Mouse (Mus musculus) thymus, postnatal 36 days (tissue): ENCODE measurements around the gene Emsy.

Experiments
- DNase-seq, 2 experiments: peaks; one replicate each; pipeline ENCODE4 v3.0.0; 2022; ENCODE audit warnings: mixed read lengths in 2 of 2

The Emsy gene

GRCm38 (mm10) chr7:98667956-98668746 is 11.6 kb upstream of the Emsy start:
- no peak for DNase-seq

GRCm38 (mm10) chr7:98665726-98666125 is 9.1 kb upstream of the Emsy start:
- no peak for DNase-seq

GRCm38 (mm10) chr7:98665166-98665565 is 8.6 kb upstream of the Emsy start:
- no peak for DNase-seq

DNA sequence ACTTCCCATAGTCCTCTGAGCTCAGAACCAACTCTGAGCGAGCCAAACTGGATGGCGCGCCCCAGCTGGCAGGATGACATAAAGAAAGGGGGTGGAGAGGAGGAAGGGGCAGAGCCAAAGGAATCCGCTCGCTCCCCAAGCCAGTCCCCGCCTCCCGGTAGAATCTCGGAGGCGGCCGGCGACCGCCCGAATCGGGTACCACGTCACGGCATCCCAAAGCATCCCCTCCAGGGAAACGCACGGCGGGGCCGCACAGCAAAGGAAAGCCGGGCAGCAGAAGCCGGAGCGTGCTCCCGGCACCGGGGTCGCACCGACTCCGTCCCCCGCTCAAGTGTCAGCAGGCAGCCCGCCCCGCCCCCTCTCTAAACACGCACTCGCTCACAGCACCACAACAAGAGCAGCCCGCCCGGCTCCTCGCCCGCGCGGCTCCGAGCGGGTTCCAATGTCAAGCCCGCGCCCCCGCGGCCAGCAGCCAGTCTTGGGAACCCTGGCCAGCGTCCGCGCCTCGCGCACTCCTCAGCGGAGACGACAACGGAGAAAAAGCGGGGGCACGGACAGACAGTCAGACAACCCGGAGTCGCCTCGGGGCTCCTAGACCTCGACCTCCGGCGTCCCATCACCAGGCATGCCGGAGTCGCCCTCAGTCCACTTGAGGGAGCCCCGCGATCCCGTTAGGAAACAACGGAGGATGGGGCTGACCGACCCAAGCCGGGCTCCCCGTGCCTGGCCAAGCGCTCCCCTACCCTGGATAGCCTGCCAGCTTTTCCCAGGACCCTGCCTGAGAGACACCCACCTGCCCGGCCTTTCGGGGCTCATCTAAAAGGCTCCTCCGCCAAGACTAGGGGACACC is 677 bp downstream of the Emsy start:
- peak; percentile 73 to 78 for DNase-seq

- no peak for DNase-seq
These were observed 4.9 kb downstream of the Emsy start for GRCm38 (mm10) chr7:98651651-98652050.

DNA sequence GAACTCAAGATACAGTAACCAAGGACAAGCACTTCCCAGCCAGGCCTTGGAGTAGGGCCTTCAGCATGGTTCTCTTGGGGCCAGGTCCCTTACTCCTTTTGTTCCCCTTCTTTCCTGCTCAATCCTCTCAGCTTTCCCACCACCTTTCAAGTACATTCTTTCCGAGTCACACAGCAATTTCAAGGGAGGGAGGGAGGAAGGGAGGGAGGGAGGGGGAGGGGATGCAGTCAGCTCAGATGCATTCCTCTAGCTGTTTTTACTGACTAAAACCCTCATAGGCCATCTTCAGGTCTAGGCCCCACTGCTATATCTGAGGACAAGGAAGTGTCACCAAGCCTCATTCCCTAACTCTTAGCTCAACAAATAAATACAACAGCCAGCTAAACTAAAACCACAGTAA is 12.3 kb downstream of the Emsy start:
- no peak for DNase-seq

- no peak for DNase-seq
These were observed 20.0 kb downstream of the Emsy start for GRCm38 (mm10) chr7:98636607-98637006.

DNA sequence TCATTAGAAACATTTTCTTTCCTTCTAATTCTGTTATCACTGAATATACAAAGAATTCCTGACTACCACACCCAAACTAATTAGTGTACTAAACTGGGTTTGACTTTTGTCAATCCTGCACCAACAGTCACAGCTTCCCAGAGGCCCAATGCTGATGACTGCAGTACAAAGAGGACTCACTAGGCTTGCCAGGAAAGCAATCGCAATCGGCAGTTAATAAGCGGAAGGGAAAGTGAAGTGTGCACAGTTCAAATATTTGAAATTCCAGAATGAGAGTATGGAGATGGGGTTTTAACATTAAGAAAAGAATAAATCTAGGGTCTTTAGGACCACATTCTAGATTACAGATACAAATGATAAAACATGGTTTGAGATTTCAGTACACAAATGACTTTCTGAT is 23.6 kb downstream of the Emsy start:
- no peak for DNase-seq

GRCm38 (mm10) chr7:98629947-98630346 is 26.6 kb downstream of the Emsy start:
- no peak for DNase-seq

- no peak for DNase-seq
These were observed 38.8 kb downstream of the Emsy start for GRCm38 (mm10) chr7:98617739-98618138.

DNA sequence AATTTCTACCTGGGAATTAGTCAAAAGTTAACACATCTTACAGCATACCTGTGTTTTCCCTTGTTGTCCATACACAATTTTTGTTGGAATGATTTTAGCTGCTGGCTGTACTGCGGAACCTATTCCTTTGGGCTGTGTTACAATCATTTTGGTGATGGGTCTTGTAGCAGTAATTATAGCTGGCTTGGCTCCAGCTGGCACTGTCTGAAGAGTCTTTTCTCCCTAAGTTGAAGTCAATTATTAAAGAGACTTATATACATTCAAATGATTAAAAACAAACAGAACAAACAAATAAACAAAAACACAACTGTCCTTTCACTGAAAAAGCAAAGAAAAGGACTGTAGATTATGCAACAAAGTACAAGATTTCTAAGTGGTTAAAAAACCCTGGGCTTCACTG is 43.6 kb downstream of the Emsy start:
- no peak for DNase-seq

GRCm38 (mm10) chr7:98608520-98608919 is 48.1 kb downstream of the Emsy start:
- no peak for DNase-seq

- DNase-seq: no peak
These were observed 49.4 kb downstream of the Emsy start for GRCm38 (mm10) chr7:98607158-98607557.

DNA sequence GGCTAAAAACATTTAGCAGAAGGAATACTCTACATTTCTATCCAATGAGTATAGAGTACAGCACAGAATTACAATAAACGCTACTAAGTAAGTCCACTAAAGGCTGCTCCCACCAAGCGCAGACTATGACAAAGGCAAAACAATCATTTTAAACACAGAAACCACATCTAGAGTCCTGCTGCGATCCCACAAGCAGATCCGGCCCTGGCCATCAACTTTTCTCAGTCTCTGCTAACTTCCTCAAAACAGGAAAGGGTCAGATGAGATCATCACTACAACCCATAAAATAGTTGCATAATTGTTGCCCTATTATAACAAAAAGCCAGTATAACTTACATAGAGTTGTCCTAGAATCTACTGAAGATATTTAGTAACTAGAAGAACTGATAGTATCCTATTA is 54.9 kb downstream of the Emsy start:
- no peak for DNase-seq

GRCm38 (mm10) chr7:98597402-98597801 is 59.2 kb downstream of the Emsy start:
- no peak for DNase-seq

GRCm38 (mm10) chr7:98594731-98595130 is 61.9 kb downstream of the Emsy start:
- peak; percentile 37 to 64 for DNase-seq

DNA sequence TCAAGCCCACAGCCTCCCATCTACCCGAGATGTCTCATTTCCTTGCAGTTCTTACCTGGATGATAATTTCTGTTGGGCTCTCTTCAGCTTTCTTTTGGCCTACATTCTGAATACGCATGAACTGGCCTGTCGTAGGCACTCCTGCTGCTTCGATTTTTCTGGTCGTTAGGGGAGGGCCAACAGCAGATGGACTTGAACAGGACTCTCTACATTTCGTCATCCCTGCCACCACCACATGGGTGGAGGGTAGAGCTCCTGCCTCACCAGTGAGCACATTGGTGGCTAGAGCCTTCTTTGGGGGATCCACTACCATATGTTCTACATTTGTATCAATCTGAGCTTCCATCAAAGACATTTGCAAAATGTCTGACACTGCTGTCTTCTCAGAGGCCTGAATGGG is 63.3 kb downstream of the Emsy start:
- no peak for DNase-seq

DNA sequence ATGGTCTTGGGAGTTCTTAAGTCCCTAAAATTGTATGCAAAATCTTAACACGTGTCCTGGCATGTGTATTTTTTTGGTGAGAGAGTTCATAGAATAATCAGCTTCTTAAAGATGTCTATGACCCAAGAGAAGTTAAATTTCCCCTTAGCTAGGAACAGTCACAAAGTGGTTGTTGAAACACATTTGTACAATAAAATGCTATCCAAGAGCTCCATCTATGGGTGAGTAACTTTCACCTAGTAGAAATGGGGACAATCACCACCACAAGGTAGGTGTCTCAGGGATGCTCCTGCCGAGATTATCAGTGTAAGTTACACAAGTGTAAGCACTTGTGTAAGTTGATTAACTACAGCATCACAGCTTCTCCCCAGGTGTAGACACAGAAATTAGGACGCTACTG is 67.6 kb downstream of the Emsy start:
- no peak for DNase-seq

GRCm38 (mm10) chr7:98586313-98586712 is 70.3 kb downstream of the Emsy start:
- DNase-seq: no peak

DNA sequence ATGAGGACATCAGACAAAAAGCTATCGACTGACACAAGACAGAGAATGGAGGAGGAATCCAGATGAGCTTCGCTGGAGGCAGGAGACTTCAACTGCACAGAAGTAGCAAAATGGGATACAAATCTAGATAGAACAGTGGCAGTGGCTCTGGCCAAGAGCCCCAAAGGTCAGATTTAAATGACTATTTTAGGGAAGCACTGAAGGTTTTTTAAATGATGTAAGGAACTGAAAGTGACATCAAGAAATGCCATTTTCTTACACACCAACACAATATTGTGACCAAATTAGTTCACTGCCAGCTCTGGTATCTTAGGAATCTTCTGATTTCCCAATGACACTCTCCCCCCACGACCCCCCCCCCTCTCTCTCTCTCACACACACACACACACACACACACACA is 72.0 kb downstream of the Emsy start:
- DNase-seq: no peak

GRCm38 (mm10) chr7:98581266-98581665 is 75.3 kb downstream of the Emsy start:
- DNase-seq: no peak

- DNase-seq: no peak
These were observed 76.1 kb downstream of the Emsy start for GRCm38 (mm10) chr7:98580441-98580840.

DNA sequence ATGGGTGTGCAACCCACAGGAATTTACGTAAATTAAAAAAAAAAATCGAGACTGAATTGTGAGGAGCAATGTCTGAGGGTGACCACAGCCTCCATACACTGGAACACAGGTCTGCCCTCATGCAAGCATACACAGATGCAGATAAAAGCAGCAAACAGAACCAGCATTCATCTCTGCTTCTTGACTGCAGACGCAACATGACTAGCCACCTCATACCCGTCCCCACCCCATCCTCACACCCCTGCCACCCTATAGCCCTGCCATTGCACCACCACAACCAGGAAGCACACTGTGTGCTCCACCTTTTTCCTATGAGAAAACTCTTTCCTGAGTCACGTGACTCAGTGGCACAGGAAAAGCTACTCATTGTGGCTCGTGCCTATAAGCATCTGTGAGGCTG is 76.9 kb downstream of the Emsy start:
- no peak for DNase-seq

DNA sequence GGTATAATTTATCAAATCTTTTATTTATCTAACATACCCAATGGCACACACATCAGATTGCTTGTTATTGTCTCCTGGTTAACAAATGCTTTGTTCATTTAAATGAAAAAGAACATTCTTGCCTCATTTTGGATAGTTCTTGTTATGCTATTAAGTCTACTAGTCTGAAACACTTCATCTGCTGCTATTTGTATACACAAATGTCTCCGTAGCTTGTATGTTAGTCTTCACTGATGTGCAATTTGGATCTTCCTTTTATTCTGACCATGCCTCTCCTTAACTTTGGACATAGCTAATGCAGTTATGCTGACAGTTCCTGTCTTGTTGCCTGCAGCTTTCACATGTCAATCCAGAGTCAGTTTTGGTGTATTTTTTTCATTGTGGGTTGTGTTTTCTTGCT is 79.1 kb downstream of the Emsy start:
- no peak for DNase-seq
